Mouse (Mus musculus) forebrain, embryonic 11.5 days (tissue): Measurements from ENCODE around the gene Dnah1. TPM values are rescaled to one million over a fixed set of nuclear protein-coding genes. Genes with fewer than 3 reads are reported as not detected.
A peak's percentile ranks its signal among the peaks of the same experiment; 100 is the strongest.

Source experiments
- ATAC-seq: fragments of 200-750 bp; cut with Nextera tagmentation; replicated peaks from 2 replicates; pipeline ENCODE4 v1.8.0; 2017; ENCODE audit warnings: moderate TSS enrichment; ENCODE audit not compliant: low FRiP score
- DNase-seq: peaks from one replicate; pipeline ENCODE4 v3.0.0-alpha.2; 2017; ENCODE audit warnings: low spot score
- H3K27ac ChIP-seq: fragments of 300-500 bp; sonication (generic); 2 replicates; pipeline ENCODE4 v1.5.1; 2014; ENCODE audit warnings: low read depth, low read length
- H3K27me3 ChIP-seq: fragments of 300-500 bp; sonication (generic); 2 replicates; pipeline ENCODE4 v1.6.1; 2014; ENCODE audit warnings: mild to moderate bottlenecking, low read length, mixed read lengths; ENCODE audit not compliant: control insufficient read depth, insufficient read depth
- H3K36me3 ChIP-seq: fragments of 300-500 bp; sonication (generic); 2 replicates; pipeline ENCODE4 v1.6.1; 2014; ENCODE audit warnings: mild to moderate bottlenecking, low read length, moderate library complexity, mixed read lengths; ENCODE audit not compliant: control insufficient read depth, insufficient read depth
- H3K4me1 ChIP-seq: fragments of 300-500 bp; sonication (generic); replicated peaks from 2 replicates; pipeline ENCODE4 v1.6.1; 2014; ENCODE audit warnings: low read length, mixed read lengths; ENCODE audit not compliant: control insufficient read depth, insufficient read depth
- H3K4me2 ChIP-seq: fragments of 300-500 bp; sonication (generic); 2 replicates; pipeline ENCODE4 v1.6.1; 2014; ENCODE audit warnings: low read depth, mild to moderate bottlenecking, low read length, moderate library complexity, mixed read lengths; ENCODE audit not compliant: severe bottlenecking
- H3K4me3 ChIP-seq: fragments of 300-500 bp; sonication (generic); 2 replicates; pipeline ENCODE4 v1.5.1; 2014; ENCODE audit warnings: low read depth, low read length
- H3K9ac ChIP-seq: fragments of 300-500 bp; sonication (generic); 2 replicates; pipeline ENCODE4 v1.6.1; 2014; ENCODE audit warnings: low read length
- H3K9me3 ChIP-seq: fragments of 300-500 bp; sonication (generic); 2 replicates; pipeline ENCODE4 v1.6.1; 2016; ENCODE audit warnings: low read length, mixed read lengths; ENCODE audit not compliant: control insufficient read depth
- WGBS: fragments of 180-500 bp; shearing (Covaris S2); extraction: QIAGEN DNeasy Blood & Tissue Kit; methylation state at CpG from one replicate; pipeline ENCODE4 v1.1.7; 2014; 5-methylcytosine and 5-hydroxymethylcytosine counted together
- polyA plus RNA-seq: library from polyadenylated mRNA; unstranded; fragments of >200 nt; fragmentation: Nextera tagmentation; extraction: Ambion mirVana; gene quantifications from 2 replicates; pipeline ENCODE4 v1.2.1, GENCODE M21; 2014

Dnah1 gene
- polyA plus RNA-seq, 1 experiment from 2014 or later, result 7.6 TPM

DNA sequence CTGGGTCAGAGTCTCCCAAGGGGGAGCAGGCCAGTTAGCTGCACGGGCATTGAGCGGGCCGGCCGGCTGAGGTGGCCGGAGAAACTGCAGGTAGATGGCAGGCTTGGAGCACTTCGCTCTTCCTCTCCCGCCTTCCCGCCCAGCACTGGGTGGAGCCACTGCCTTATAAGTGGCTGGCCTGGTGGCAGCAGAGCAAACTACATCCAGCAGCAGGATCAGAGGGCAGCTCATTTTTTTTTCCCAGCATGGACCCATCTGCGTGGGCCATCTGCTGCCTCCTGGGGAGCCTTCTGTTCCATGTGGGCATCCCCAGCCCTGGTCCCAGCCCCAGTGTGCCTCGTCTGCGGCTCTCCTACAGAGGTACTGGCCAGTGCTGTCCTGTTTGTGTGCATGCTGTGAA lies 106.0 kb downstream of the Dnah1 start, which contains the start of gene Sema3g:
Gene Sema3g (plus strand): TSS at position 195 of the 400 bp plus-strand sequence.
- no peaks in the 10 kb centered on the region for H3K27me3 ChIP-seq
- peak within 1 kb of the TSS; percentile 27; the same call in 1 of the 2 replicates for H3K9ac ChIP-seq
- 10% methylated on average over 11 of the region's 11 CpGs for WGBS
- H3K36me3 ChIP-seq, result no peaks in the 10 kb centered on the region
- no peak within 1 kb of the TSS for H3K27ac ChIP-seq
- no peak within 1 kb of the TSS; the same call in 1 of the 2 replicates for H3K4me2 ChIP-seq
- ATAC-seq, result peak; percentile 63
- no peak within 1 kb of the TSS for H3K4me3 ChIP-seq
- no peaks in the 10 kb centered on the region for H3K9me3 ChIP-seq
- peak; percentile 68 for DNase-seq
- H3K4me1 ChIP-seq, result 0 out of 2 replicates have a peak, but pooled peaks cover 2% of the 10 kb centered on the region

DNA sequence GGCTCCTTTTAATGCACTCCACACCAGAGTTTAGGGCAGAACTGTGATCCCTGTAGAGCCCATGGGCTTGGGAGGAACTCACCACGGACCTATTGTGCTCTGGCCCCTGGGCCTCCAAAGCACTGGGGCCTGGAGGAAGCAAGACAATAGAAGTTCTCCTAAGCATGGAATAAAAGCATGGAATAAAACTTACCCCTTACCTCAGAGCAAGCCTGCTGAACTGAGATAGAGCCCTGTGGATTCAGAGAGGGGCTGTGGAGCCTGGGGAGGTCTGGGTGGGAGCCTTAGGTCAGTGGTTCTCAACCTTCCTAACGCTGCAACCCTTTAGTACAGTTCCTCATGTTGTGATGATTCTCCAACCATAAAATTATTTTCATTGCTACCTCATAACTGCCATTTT lies 106.8 kb downstream of the Dnah1 start, which contains the start of gene Nisch:
Gene Nisch (minus strand): TSS at position 101 of the 400 bp plus-strand sequence.
- no peak for ATAC-seq
- no peak for DNase-seq
- H3K4me1 ChIP-seq, result 0 out of 2 replicates have a peak, but pooled peaks cover 2% of the 10 kb centered on the region
- H3K9ac ChIP-seq, result peak within 1 kb of the TSS; percentile 27
- no peak within 1 kb of the TSS for H3K27ac ChIP-seq
- no peaks in the 10 kb centered on the region for H3K27me3 ChIP-seq
- H3K36me3 ChIP-seq, result no peaks in the 10 kb centered on the region
- H3K4me2 ChIP-seq, result no peak within 1 kb of the TSS; the same call in 1 of the 2 replicates
- no peaks in the 10 kb centered on the region for H3K9me3 ChIP-seq
- no peak within 1 kb of the TSS for H3K4me3 ChIP-seq
- 55% methylated on average over 2 of the region's 2 CpGs for WGBS

DNA sequence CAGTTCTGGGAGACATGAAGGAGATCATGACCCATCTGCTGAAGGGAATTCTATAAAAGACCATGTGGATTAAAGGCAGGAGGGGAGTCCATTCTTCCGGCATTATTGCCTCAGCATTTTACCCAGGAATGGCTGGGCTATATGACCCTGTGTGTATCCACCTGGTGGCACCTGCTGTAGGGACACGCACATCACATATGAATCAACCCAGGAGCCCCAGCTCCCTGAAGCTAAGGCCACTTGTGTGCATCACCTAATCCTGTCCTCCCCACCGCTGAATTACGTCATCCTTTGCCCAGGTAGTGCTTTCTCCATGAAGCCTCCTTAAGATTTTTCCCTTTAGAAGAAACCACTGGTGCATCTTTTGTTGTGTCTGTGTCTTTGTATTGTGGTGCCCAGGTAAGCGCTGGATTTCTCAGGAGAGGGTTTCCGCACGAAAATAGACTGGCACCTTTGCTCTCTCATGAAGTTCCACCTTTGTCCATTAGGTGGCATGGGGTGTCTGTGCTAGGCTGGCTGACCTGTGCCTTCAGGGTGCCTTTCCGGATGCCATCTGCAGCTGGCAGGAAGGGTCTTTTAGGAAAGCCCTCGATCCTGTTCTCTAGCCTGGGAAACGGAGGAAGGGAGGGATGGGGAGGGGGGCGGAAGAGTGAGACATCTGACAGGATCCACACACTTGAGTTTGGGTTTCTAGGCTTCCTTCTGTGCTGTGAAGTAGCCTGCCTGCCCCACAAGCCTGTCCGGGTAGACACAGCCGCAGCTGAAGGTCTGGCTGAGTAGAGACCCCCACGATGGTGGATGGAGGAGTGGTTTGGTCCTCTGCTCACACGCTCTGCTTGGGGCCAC lies 108.3 kb downstream of the Dnah1 start:
- H3K9ac ChIP-seq, result peak overlapping the region; percentile 8; the same call in 1 of the 2 replicates
- no peak overlapping the region for H3K4me3 ChIP-seq
- H3K36me3 ChIP-seq, result no peaks in the 10 kb centered on the region
- no peaks in the 10 kb centered on the region for H3K27me3 ChIP-seq
- H3K9me3 ChIP-seq, result no peaks in the 10 kb centered on the region
- H3K4me1 ChIP-seq, result 0 out of 2 replicates have a peak, but pooled peaks cover 2% of the 10 kb centered on the region
- no peak overlapping the region for H3K4me2 ChIP-seq
- DNase-seq (peak; percentile 78), ATAC-seq (peak; percentile 61)
- no peak overlapping the region for H3K27ac ChIP-seq
- WGBS, result 34% methylated on average over 15 of the region's 15 CpGs

DNA sequence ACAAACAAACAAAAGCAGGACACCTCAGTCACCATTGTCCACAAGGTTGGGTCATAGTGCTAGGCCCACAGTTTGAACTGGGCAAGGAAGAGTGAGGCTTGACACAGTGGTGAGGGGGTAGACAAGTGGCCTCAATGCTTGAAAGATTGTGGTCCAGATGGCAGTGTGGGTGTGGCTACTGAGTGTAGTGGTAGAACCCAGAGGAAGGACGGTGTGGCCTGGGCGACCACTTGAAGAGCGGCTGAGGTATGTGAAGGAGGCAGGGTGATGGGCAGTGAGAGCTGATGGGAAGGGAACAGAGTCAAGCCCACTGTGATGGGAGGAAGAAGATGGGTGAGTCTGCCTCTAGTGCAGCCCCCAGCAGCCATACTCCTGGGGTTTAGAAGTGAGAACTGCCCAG lies 109.0 kb downstream of the Dnah1 start:
- 80% methylated on average over 3 of the region's 3 CpGs for WGBS

DNA sequence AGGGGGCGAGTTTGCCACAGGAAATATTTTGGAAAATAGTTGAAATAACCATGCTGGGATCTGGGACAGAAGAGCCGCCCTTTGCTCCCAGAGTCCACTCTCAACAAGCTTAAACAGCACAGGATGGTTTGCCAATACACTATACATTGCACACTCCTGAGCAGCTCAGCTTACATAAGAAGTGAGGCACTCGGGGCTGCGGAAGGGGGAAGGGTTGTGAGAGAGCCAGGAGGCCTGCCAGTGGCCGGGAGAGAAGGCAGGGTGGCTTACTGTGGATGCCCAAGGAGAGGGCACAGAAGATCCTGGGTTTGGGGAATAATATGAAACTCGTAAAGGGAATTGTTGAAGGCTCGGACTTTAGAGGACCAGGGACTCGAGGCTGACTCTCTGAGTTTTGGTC lies 109.8 kb downstream of the Dnah1 start:
- H3K4me1 ChIP-seq, result 0 out of 2 replicates have a peak, but pooled peaks cover 2% of the 10 kb centered on the region
- H3K9ac ChIP-seq, result no peak overlapping the region
- no peaks in the 10 kb centered on the region for H3K27me3 ChIP-seq
- ATAC-seq (no peak), DNase-seq (no peak)
- 71% methylated on average over 8 of the region's 8 CpGs for WGBS
- no peaks in the 10 kb centered on the region for H3K36me3 ChIP-seq
- H3K4me2 ChIP-seq, result no peak overlapping the region
- no peak overlapping the region for H3K27ac ChIP-seq
- H3K9me3 ChIP-seq, result no peaks in the 10 kb centered on the region
- no peak overlapping the region for H3K4me3 ChIP-seq

More for the DNA sequence above, 109.0 kb downstream of the Dnah1 start:
- Histone ChIP-seq H3K9me3 (no peaks in the 10 kb centered on the region), H3K27ac (no peak overlapping the region), H3K36me3 (no peaks in the 10 kb centered on the region), H3K9ac (no peak overlapping the region), H3K4me2 (no peak overlapping the region), H3K4me1 (0 out of 2 replicates have a peak, but pooled peaks cover 2% of the 10 kb centered on the region), H3K27me3 (no peaks in the 10 kb centered on the region), H3K4me3 (no peak overlapping the region)
- no peak for DNase-seq
- no peak for ATAC-seq

DNA sequence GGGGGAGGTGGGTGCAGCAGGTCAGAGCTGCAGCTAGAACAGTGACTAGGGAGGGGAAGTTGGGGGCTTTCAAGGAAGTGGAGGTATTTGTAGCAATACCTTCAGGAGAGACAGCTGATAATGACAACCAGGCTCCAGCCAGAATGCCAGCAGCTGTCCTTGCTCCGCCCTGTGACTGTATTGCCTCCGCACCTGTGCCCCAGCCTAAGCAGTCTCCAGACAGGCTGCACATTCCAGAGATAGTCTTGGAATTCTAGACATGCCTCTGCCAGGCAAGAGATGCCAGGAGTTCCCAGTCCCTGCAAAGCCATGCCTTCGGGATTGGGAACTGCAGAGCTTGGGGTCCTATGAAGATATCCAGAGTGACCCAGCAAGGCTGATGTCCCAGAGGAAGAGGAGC lies 111.2 kb downstream of the Dnah1 start:
- Histone ChIP-seq H3K36me3 (no peaks in the 10 kb centered on the region), H3K4me3 (no peak overlapping the region), H3K27ac (no peak overlapping the region), H3K4me1 (0 out of 2 replicates have a peak, but pooled peaks cover 2% of the 10 kb centered on the region), H3K27me3 (no peaks in the 10 kb centered on the region), H3K4me2 (no peak overlapping the region), H3K9ac (no peak overlapping the region), H3K9me3 (no peaks in the 10 kb centered on the region)
- WGBS, result 78% methylated on average over 3 of the region's 3 CpGs
- DNase-seq, result no peak
- no peak for ATAC-seq

DNA sequence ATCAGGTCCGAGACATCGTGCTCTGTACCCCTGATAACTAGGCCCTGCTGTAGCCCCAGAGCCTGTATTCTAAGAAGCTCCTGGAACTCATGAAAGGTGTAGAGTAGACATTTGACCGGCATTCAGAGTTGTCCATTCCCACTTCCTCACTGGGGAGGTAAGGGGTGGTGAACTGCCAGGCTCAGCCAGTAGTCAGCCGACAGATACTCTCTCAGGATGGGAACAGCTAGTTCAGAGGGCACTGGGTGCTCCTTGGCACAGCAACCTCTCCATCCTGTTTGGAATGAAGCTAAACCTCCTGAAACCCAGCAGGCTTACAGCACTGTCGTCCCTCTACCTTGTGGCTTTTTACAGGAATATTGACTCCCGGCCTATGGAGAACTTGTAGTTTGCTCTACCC lies 111.8 kb downstream of the Dnah1 start:
- ATAC-seq (no peak), DNase-seq (no peak)
- Histone ChIP-seq H3K27me3 (no peaks in the 10 kb centered on the region), H3K4me2 (no peak overlapping the region), H3K4me3 (no peak overlapping the region), H3K27ac (no peak overlapping the region), H3K9ac (no peak overlapping the region), H3K4me1 (0 out of 2 replicates have a peak, but pooled peaks cover 2% of the 10 kb centered on the region), H3K9me3 (no peaks in the 10 kb centered on the region), H3K36me3 (no peaks in the 10 kb centered on the region)
- WGBS, result 90% methylated on average over 6 of the region's 6 CpGs
